Mouse (Mus musculus): ENCODE measurements around the gene Shroom3. TPM values are rescaled to one million over a fixed set of nuclear protein-coding genes. Genes with fewer than 3 reads are reported as not detected.

The Shroom3 gene
- total RNA-seq, 2 experiments from 2014 or later: not detected

DNA sequence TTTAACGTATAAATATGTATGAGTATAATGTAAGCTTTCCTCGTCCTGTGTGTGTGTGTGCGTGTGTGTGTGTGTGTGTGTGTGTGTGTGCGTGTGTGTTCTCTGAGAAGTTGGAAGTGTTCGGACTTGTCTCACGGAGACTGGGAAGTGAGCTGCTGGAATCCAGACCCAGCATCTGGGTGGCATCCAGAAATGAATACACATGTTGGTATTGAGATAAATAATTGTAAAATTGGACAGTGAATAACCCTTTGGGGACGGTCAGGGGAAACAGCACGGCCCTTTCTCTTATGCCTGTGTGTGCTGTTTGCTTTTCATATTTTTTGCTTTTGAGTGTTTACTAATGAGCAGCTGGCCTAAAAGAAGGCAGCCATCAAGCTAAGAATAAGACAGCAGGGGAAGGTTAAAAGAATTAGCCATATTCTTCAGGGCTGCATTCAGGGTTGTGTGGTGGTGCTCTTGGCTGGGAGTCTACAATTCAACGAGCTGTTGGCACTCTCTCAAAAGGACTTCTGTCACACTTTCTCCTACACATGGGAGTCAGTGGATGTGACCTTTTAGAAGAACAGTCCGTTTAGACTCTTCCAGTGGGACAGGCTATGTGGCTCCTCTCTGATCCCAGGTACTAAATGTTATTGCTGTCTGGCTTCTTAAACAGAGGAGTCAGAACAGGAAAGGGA, 11.2 kb downstream of the Shroom3 start:
- no peak for ATAC-seq (replicated peaks; ENCODE audit: low FRiP score, poor library complexity, severe bottlenecking)

DNA sequence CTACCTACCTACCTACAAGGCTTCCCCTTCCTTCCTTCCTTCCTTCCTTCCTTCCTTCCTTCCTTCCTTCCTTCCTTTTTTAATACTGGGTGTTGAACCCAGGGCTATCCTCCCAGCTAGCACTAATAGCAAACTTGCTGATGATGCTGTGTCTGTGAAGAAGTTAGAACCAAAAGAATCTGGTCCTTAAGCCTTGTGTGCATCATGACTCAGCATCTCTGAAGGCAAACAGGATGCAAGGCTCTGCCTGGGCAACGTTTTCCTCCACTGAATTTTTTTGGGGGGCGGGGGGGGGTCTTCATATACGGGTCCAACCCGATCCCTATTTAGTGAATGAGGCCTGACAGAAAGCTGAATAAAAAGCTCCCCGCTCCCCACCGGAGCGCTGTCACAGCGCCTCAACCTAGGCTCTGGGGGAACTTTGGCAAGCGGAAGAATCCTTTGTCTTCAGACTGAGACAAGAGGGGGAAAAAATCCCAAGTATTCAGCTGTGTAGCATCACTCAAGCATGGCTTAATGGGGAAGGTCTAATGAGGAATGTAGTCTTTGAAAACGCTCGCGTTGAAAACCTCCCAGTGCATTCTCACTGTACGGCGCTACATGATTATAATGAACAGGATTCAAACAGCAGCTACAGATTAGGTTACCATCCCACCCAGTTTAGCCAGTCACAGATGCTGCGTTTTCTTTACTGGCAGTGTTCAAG, 15.0 kb downstream of the Shroom3 start:
- no peak for ATAC-seq (replicated peaks; ENCODE audit: low FRiP score, poor library complexity, severe bottlenecking)

DNA sequence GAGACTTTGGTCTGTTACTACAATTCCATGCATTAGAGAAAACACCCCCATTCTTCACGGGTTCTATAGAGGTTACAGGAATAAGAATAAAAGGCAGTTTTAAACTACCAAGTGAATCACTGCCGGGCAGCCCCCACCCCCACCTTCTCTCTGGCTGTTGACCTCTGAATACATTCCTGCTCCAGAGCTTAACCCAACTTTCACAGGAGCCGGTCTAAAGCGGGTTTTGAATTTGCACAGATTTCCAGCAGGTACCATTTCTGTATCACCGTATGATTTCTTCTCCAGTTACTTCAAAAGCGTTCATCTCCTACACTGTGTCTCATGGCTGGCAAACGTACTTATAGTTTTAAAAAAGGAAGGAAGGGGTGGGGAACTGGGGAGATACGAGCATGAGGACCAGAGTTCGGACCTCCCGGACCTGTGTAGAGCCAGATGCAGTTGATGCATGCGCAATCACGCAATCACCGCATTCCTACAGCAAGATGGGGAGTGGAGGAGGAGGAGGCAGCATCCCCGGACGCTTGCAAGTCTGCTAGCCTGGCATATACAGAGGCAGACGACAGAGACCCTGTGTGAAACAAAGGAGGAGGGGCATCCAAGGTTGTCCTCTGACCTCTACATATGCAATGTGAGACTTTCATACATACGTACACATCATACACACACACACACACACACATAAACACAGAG, 15.7 kb downstream of the Shroom3 start:
- ATAC-seq (replicated peaks; ENCODE audit: low FRiP score, poor library complexity, severe bottlenecking): no peak

DNA sequence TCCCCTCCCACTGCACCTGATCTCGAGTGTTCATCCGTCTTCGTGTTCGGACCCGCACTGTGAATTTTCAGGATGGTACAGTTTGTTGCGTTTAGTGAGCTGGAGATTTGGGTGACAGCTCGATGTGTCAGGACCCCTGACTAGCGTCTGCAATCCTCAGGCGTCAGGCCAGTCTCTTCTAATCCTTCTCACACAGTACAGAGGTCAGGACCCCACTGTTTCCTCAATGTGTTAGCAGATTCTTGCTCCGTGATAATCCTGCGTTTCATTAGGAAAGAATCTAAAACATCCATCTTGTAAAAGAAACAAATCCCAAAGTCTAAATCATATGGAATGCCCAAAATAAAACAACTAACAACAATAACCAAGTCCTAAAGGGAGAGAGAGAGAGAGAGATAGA, 18.5 kb downstream of the Shroom3 start:
- no peak for ATAC-seq (replicated peaks; ENCODE audit: low FRiP score, poor library complexity, severe bottlenecking)

DNA sequence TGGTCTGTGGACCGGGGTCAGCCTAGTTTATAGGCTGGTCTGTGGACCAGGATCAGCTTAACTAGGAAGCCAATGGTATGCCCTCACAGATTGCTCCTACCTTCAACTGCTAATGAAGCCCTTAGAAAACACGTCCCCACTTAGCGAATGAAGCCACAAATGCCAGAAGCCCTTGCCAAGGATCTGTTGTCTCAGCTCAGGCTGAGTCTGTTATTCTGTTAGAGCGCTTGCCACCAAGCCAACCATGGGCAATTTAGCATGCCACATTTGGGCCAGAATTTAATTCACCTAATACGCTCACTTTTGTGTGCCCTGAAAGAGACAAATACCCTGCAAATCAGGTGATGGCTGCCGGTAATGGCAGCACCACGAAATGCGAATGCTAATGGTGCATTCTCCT, 20.4 kb downstream of the Shroom3 start:
- ATAC-seq (replicated peaks; ENCODE audit: low FRiP score, poor library complexity, severe bottlenecking): no peak

DNA sequence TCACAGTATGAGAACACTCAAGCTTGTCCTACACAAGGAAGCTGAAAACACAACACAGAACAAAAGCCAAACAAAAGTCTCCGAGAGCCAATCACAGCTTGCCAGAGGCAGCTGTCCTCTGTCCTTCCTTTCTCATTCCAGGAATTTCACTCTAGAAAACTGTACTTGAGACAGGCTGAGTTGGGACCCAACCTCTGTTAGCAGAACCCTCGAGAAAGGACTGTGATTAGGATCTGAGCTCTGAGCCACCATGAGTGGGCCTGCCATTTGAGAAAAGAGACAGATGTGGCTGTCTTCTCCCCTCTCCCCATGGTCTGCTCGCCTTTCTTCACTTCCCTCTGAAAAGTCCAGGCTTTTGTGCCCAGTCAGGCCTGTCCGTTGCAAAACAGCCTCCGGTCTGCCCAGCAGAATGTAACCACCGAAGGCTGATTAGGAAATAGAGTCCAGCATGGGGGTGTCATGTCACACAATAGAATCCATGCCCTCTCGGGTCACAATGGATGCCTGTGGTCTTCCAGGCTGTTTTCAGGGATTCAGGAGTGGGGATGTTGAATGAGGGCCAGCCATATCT, 24.8 kb downstream of the Shroom3 start:
- ATAC-seq (replicated peaks; ENCODE audit: low FRiP score, poor library complexity, severe bottlenecking): no peak

DNA sequence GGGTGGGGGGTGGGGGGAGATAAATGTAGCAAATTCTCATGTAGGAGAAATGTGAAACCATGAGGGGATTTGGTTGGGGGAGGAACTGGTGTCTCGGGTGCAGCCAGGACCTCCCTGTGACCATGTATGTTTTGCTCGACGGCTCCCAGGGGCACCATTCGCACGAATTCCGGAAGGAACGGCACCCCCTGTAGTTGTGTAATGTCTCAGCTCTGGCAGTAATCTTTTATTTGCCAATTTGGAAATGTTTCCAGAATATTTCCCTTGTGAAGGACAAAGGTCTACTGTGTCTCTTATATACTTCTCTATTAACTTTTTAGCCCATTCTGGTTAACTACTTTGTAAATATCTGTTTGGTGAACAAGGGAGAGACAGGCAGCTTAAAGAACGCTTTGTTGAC, 27.5 kb downstream of the Shroom3 start:
- no peak for ATAC-seq (replicated peaks; ENCODE audit: low FRiP score, poor library complexity, severe bottlenecking)

DNA sequence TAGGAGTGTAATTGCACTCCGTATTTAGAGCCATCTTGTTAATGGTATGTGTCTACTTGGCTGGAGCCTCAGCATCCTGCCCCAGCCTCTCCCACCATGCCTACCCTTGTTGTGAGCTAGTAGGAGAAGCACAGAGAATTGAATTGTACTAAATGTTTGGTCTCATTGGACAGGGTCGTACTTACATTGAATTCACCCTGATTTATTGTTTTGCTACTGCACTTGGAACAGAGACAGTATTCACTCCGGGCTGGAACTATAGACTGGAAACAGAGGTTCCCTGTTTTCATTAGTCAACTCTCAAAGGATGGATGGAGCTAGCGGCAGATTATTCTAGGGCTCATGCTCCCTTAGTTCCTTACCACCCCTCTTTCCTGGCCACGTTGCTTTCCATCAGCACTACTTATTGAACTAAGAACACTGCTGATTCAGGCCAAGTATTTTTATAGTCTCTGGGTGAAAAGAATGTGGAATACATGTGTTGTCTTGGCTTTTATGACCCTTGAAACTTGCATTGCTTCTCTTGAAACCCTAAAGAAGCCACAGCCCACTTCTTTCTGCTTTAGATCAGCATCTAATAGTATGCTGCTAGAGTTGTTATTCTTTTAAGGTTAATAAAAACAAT, 28.5 kb downstream of the Shroom3 start:
- no peak for ATAC-seq (replicated peaks; ENCODE audit: low FRiP score, poor library complexity, severe bottlenecking)

DNA sequence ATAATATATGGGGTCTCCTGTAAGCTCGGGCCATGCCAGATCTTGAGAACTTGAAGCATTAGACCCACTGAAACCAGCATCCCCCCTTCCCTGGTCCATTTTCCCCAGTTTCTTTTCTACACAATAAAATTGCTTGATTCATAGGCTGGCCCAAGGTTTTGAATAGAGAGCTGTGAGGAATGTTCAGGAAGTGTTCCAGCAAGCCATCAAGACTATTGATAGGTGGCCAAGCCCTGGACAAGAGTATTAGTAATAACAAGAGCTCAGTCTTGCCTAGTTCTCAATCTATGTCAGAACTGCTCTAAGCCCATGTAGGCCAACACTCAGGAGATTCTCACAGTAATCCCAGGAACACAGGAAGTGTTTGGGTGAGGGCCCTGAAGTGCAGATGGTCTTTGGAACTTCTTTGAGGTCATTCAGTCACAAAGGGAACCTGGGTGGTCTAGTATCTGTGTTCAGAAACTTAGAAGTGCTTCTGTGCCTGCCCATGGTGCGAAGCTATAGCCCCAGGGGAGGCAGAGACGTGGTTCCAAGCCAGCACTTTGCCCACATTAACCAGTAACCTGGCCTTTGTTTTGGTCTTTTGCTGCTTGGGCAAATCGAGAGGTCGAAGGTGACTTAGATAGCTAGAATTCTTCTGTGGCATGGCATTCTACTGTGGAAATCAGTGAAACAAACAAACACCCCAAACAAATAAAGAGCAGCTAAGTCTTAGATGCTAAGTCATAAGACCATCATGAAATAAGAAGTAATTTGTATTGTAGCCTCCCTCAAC, 29.6 kb downstream of the Shroom3 start:
- no peak for ATAC-seq (replicated peaks; ENCODE audit: low FRiP score, poor library complexity, severe bottlenecking)

DNA sequence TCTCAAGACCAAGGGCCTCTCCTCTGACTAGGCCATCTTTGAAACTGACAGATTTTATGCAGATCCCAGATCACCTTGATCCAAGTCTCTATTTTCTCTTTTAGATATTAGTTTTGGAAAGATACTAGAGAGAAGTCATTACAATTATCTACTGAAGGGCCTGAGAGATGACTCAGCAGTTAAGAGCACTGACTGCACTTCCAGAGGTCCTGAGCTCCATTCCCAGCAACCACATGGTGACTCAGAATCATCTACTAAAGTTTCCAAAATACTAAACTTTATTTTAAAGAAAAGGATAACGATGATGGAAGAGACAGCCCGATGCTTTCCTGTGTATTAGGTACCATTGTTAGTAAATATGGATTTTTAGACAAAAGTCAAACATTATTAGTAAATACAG, 31.7 kb downstream of the Shroom3 start:
- ATAC-seq (replicated peaks; ENCODE audit: low FRiP score, poor library complexity, severe bottlenecking): no peak

DNA sequence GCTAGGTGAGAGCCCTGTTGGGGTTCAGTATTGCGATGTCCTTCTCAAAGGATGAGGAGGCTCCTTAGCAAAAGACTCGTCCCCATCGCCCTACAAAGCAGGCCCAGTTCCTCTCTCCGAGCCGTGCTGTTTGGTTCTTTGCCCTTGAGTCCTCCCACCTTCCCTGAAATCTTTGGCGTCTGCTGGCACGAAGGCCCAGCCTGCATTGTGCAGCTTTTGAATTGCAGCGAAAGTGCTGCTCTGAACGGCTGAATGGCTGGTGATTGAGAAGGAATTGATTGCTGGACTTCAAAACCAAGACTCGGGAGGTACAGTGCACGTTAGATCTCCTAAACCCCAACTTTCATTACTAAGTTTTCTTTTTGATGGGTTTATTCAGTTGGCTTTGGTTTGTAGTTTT, 32.1 kb downstream of the Shroom3 start:
- ATAC-seq (replicated peaks; ENCODE audit: low FRiP score, poor library complexity, severe bottlenecking): no peak

DNA sequence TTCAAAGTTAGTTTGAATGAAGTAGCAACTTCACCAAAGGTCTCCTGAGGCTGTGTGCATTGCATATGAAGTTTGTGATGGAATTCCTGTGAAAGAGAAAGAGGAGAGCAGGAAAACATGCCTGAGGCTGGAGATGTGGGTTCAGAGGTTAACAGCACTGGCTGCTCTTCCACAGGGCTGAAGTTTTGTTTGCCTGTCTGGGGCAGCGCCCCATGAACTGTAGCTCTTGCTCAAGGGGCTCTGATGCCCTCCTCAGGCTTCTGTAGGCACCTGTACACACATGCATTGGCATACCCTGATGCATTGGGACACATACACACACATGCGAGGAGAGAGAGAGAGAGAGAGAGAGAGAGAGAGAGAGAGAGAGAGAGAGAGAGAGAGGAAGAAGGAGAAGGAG, 32.7 kb downstream of the Shroom3 start:
- no peak for ATAC-seq (replicated peaks; ENCODE audit: low FRiP score, poor library complexity, severe bottlenecking)

DNA sequence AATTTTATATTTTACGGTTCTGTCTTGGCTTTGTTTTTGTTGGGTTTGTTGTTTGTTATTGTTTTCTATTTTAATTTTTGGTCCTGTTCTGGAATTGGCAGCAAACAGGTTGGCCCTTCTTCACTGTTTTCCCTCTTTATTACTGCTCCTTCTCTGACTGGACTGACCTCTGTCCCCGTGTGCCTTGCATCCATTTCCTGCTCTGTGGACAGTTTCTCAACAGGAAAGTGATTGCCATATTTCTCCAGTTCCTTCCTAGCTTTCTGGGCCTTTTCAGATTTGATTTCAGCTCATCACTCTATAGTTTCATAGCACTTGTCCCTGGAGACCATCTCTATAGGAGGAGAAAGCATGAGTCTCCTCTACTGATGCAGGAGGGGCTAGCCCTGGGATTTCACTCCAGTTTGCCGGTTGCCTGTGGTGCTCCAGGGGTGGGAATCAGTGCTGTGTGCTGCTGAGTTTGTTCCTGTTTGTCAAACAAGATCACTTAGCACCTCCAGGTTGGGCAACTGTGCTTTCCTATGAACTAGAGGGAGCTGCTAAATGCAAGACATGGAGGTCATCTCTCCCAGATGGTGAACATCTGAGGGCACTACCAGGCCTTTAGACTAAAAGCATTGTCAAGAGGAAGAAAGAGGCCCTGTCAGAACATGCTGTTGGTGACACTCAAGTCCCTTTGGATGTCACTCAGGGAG, 34.6 kb downstream of the Shroom3 start:
- ATAC-seq (replicated peaks; ENCODE audit: low FRiP score, poor library complexity, severe bottlenecking): no peak

DNA sequence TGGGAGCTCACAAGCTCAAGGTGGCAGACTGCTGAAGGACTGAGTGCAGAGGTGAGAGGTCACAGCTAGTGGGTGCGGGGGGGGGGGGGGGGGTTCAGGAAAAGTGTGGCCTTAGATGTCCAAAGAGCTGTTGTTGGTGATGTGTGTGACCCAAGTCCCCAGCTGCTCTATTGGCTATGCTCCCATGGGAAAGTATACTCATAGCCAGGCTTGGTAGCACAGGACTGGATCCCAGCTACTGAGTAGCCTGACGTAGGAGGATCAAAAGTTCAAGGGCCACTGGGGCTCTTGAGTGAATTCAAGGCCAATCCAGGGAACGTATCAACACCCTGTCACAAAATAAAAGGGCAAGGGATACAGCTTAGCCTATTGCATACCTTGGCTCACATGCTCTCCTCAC, 35.6 kb downstream of the Shroom3 start:
- ATAC-seq (replicated peaks; ENCODE audit: low FRiP score, poor library complexity, severe bottlenecking): no peak

DNA sequence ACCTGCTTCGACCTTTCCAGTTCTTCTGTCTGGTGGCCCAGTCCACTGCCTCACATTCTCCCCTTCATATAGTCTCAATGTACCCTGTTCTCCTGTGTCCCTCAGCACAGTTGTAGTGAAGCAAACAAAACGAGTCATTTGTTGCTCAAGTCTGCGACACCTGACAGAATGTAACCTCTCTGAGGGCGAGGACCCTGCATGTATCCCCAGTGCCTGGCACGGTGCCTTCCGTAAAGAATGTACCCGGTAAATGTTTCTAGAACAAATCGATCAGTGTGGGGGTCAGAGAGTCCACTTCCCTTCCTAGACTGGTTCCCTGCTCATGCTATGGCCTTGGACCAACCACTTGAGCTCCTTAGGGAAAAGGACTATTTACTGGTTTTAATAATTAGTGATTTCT, 38.4 kb downstream of the Shroom3 start:
- no peak for ATAC-seq (replicated peaks; ENCODE audit: low FRiP score, poor library complexity, severe bottlenecking)

DNA sequence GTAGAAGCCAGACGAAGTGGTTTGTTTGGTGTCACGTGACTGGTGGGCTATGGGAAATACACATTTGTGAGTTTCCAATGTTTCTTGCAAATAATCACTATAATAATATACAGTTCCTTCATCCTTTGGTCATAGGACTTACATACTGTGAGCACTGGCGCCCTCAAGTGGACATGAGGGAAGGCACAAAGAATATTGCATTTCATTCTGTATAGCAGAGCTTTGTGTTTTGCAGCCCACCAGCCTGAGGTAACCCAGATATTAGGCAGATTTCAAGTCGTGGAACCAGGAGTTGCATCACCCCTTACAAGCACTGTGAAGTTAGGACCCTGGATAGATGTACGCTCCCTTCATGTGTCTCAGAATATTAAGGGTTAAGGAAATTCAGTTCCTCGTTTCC, 42.7 kb downstream of the Shroom3 start:
- no peak for ATAC-seq (replicated peaks; ENCODE audit: low FRiP score, poor library complexity, severe bottlenecking)

DNA sequence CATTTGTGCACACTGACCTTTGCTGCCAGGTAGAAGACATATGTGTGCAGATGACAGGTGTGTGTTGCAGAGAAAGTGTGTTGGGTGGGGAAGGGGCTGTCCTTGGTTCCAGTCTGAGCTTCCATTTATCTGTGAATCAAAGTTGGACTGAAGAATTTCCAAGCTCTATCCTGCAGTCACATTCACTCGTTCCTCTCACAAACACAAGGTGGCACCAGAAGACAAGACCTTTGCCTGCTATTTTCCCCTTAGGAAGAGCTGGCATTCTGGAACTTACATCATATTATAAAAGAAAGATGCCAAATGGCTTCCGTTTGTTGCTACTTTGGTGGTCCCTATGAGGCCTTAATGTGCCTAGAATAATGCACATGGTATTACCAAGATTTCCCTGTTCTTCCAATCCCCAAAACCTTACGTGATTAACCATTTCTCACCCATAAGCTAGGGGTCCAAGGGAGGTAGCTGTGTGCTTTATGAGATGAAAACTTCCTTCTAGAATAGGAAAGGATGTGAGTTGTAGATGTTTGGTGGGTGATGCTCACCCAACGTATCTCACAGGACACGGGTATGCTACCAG, 45.1 kb downstream of the Shroom3 start:
- ATAC-seq (replicated peaks; ENCODE audit: low FRiP score, poor library complexity, severe bottlenecking): no peak

DNA sequence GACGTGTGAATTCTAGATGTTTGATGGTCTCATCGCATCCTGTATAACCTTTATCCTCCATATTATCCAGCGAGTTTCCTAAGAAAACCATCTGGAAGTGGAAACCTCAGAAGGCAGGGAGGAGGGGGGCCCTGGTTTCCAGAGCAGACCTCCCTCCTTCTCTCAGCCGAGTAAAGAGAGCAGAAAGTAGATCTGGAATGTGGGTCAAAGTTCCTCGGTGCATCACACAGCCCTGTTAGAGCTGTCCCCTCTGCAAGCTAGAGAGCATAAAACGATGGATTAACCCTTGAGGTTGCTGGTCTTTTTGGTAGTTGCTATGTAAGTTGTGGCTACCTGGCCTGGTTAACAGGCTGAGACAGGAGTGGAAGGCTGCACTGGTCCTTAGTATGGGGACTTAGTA, 46.0 kb downstream of the Shroom3 start:
- ATAC-seq (replicated peaks; ENCODE audit: low FRiP score, poor library complexity, severe bottlenecking): no peak

DNA sequence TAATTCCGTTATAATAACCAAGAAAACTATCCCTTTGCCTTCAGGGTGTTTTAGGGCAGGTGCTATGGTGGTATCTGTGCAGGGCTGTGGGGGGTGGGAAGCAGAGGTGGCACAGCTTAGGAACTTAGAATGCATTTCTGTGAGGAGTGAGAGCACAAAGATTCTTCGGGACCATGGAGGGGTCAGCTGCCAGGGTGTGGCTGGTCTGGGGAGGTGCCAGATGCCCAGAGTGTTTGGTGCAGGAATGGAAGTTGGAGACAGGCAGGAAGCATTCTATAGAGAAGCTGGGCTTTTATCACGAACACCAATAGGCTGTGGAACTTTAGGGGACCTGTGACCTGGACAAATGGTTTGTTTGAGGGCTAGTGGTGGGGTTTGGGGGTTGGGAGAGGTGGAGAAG, 58.6 kb downstream of the Shroom3 start:
- no peak for ATAC-seq (replicated peaks; ENCODE audit: low FRiP score, poor library complexity, severe bottlenecking)
